Mouse (Mus musculus): Measurements from ENCODE around the gene Cnp.

GRCm38 (mm10) chr11:100601372-100601771 lies 26.7 kb downstream of the Cnp start:
- TF ChIP-seq CTCF (IDR thresholded peaks at IDR 0.05; ENCODE audit: low read depth) (no peak), EP300 (IDR thresholded peaks at IDR 0.05; ENCODE audit: low read depth) (no peak)
